Mouse (Mus musculus): Measurements from ENCODE around the gene Calr4. TPM values are rescaled to one million over a fixed set of nuclear protein-coding genes. Genes with fewer than 3 reads are reported as not detected.

The Calr4 gene
- polyA plus RNA-seq, 1 experiment from 2014 or later: 0.14 TPM

GRCm38 (mm10) chr4:109267452-109267851 is 33.2 kb downstream of the Calr4 start:
- DNase-seq (ENCODE audit: low spot score): no peak
- WGBS: 94% methylated on average over 3 of the region's 3 CpGs
- Histone ChIP-seq H3K4me1 (ENCODE audit: control insufficient read depth, insufficient read depth, low read length) (no peaks in the 10 kb centered on the region), H3K27ac (replicated peaks; ENCODE audit: low read depth, low read length) (no peak overlapping the region), H3K9me3 (replicated peaks; ENCODE audit: control insufficient read depth, low read length) (no peaks in the 10 kb centered on the region), H3K4me3 (ENCODE audit: low read depth, low read length) (no peak overlapping the region), H3K27me3 (ENCODE audit: control insufficient read depth, insufficient read depth, low read length) (no peaks in the 10 kb centered on the region), H3K36me3 (replicated peaks; ENCODE audit: control insufficient read depth, insufficient read depth, low read depth, low read length) (no peaks in the 10 kb centered on the region), H3K9ac (replicated peaks; ENCODE audit: low read length) (no peak overlapping the region), H3K4me2 (ENCODE audit: low read depth, low read length) (no peak overlapping the region)
- no peak for ATAC-seq (replicated peaks; ENCODE audit: insufficient number of reproducible peaks, low FRiP score, low TSS enrichment, low read depth)

GRCm38 (mm10) chr4:109268903-109269302 is 34.6 kb downstream of the Calr4 start:
- H3K4me1 ChIP-seq (ENCODE audit: control insufficient read depth, insufficient read depth, low read length): no peaks in the 10 kb centered on the region
- 84% methylated on average over 3 of the region's 3 CpGs for WGBS
- no peaks in the 10 kb centered on the region for H3K9me3 ChIP-seq (replicated peaks; ENCODE audit: control insufficient read depth, low read length)
- no peak overlapping the region for H3K4me2 ChIP-seq (ENCODE audit: low read depth, low read length)
- no peaks in the 10 kb centered on the region for H3K27me3 ChIP-seq (ENCODE audit: control insufficient read depth, insufficient read depth, low read length)
- ATAC-seq (replicated peaks; ENCODE audit: insufficient number of reproducible peaks, low FRiP score, low TSS enrichment, low read depth): no peak
- DNase-seq (ENCODE audit: low spot score): no peak
- H3K9ac ChIP-seq (replicated peaks; ENCODE audit: low read length): no peak overlapping the region
- H3K27ac ChIP-seq (replicated peaks; ENCODE audit: low read depth, low read length): no peak overlapping the region
- no peaks in the 10 kb centered on the region for H3K36me3 ChIP-seq (replicated peaks; ENCODE audit: control insufficient read depth, insufficient read depth, low read depth, low read length)
- H3K4me3 ChIP-seq (ENCODE audit: low read depth, low read length): no peak overlapping the region

- DNase-seq (ENCODE audit: low spot score) (no peak), ATAC-seq (replicated peaks; ENCODE audit: insufficient number of reproducible peaks, low FRiP score, low TSS enrichment, low read depth) (no peak)
- no peak overlapping the region for H3K27ac ChIP-seq (replicated peaks; ENCODE audit: low read depth, low read length)
- no peaks in the 10 kb centered on the region for H3K4me1 ChIP-seq (ENCODE audit: control insufficient read depth, insufficient read depth, low read length)
- no peaks in the 10 kb centered on the region for H3K9me3 ChIP-seq (replicated peaks; ENCODE audit: control insufficient read depth, low read length)
- no peak overlapping the region for H3K4me3 ChIP-seq (ENCODE audit: low read depth, low read length)
- H3K9ac ChIP-seq (replicated peaks; ENCODE audit: low read length): no peak overlapping the region
- 88% methylated on average over 4 of the region's 4 CpGs for WGBS
- no peaks in the 10 kb centered on the region for H3K27me3 ChIP-seq (ENCODE audit: control insufficient read depth, insufficient read depth, low read length)
- H3K4me2 ChIP-seq (ENCODE audit: low read depth, low read length): no peak overlapping the region
- H3K36me3 ChIP-seq (replicated peaks; ENCODE audit: control insufficient read depth, insufficient read depth, low read depth, low read length): no peaks in the 10 kb centered on the region
These were observed 37.5 kb downstream of the Calr4 start for GRCm38 (mm10) chr4:109271803-109272202.

GRCm38 (mm10) chr4:109273586-109274240 is 39.4 kb downstream of the Calr4 start:
- Histone ChIP-seq H3K9ac (replicated peaks; ENCODE audit: low read length) (no peak overlapping the region), H3K4me3 (ENCODE audit: low read depth, low read length) (no peak overlapping the region), H3K36me3 (replicated peaks; ENCODE audit: control insufficient read depth, insufficient read depth, low read depth, low read length) (no peaks in the 10 kb centered on the region), H3K27ac (replicated peaks; ENCODE audit: low read depth, low read length) (no peak overlapping the region), H3K27me3 (ENCODE audit: control insufficient read depth, insufficient read depth, low read length) (no peaks in the 10 kb centered on the region), H3K9me3 (replicated peaks; ENCODE audit: control insufficient read depth, low read length) (no peaks in the 10 kb centered on the region), H3K4me1 (ENCODE audit: control insufficient read depth, insufficient read depth, low read length) (no peaks in the 10 kb centered on the region), H3K4me2 (ENCODE audit: low read depth, low read length) (no peak overlapping the region)
- no peak for DNase-seq (ENCODE audit: low spot score)
- ATAC-seq (replicated peaks; ENCODE audit: insufficient number of reproducible peaks, low FRiP score, low TSS enrichment, low read depth): no peak
- WGBS: 94% methylated on average over 2 of the region's 2 CpGs

- no peaks in the 10 kb centered on the region for H3K4me1 ChIP-seq (ENCODE audit: control insufficient read depth, insufficient read depth, low read length)
- DNase-seq (ENCODE audit: low spot score) (peak; percentile 95), ATAC-seq (replicated peaks; ENCODE audit: insufficient number of reproducible peaks, low FRiP score, low TSS enrichment, low read depth) (peak; percentile 91)
- H3K27ac ChIP-seq (replicated peaks; ENCODE audit: low read depth, low read length): peak within 1 kb of the TSS; percentile 63
- H3K9ac ChIP-seq (replicated peaks; ENCODE audit: low read length): peak within 1 kb of the TSS; percentile 81
- peak within 1 kb of the TSS; percentile 89 for H3K4me3 ChIP-seq (ENCODE audit: low read depth, low read length)
- no peaks in the 10 kb centered on the region for H3K36me3 ChIP-seq (replicated peaks; ENCODE audit: control insufficient read depth, insufficient read depth, low read depth, low read length)
- 5% methylated on average over 31 of the region's 44 CpGs for WGBS
- no peaks in the 10 kb centered on the region for H3K27me3 ChIP-seq (ENCODE audit: control insufficient read depth, insufficient read depth, low read length)
- peak within 1 kb of the TSS; percentile 84 for H3K4me2 ChIP-seq (ENCODE audit: low read depth, low read length)
- H3K9me3 ChIP-seq (replicated peaks; ENCODE audit: control insufficient read depth, low read length): no peaks in the 10 kb centered on the region
These were observed 45.6 kb downstream of the Calr4 start, which contains the start of gene Eps15 for GRCm38 (mm10) chr4:109279689-109280458. Gene Eps15 (plus strand): TSS chr4:109280268.

- WGBS: under 1% methylated on average over 44 of the region's 85 CpGs
- peak overlapping the region; percentile 89 for H3K4me3 ChIP-seq (ENCODE audit: low read depth, low read length)
- H3K9me3 ChIP-seq (replicated peaks; ENCODE audit: control insufficient read depth, low read length): no peaks in the 10 kb centered on the region
- no peaks in the 10 kb centered on the region for H3K36me3 ChIP-seq (replicated peaks; ENCODE audit: control insufficient read depth, insufficient read depth, low read depth, low read length)
- H3K4me1 ChIP-seq (ENCODE audit: control insufficient read depth, insufficient read depth, low read length): no peaks in the 10 kb centered on the region
- peak overlapping the region; percentile 84 for H3K4me2 ChIP-seq (ENCODE audit: low read depth, low read length)
- peak overlapping the region; percentile 81 for H3K9ac ChIP-seq (replicated peaks; ENCODE audit: low read length)
- H3K27ac ChIP-seq (replicated peaks; ENCODE audit: low read depth, low read length): peak overlapping the region; percentile 63
- ATAC-seq (replicated peaks; ENCODE audit: insufficient number of reproducible peaks, low FRiP score, low TSS enrichment, low read depth) (peak; percentile 84), DNase-seq (ENCODE audit: low spot score) (no peak)
- H3K27me3 ChIP-seq (ENCODE audit: control insufficient read depth, insufficient read depth, low read length): no peaks in the 10 kb centered on the region
These were observed 46.3 kb downstream of the Calr4 start for GRCm38 (mm10) chr4:109280459-109281160.

- WGBS: 6% methylated on average over 4 of the region's 4 CpGs
- Histone ChIP-seq H3K27me3 (ENCODE audit: control insufficient read depth, insufficient read depth, low read length) (no peaks in the 10 kb centered on the region), H3K36me3 (replicated peaks; ENCODE audit: control insufficient read depth, insufficient read depth, low read depth, low read length) (no peaks in the 10 kb centered on the region), H3K4me3 (ENCODE audit: low read depth, low read length) (peak overlapping the region; percentile 89), H3K9ac (replicated peaks; ENCODE audit: low read length) (peak overlapping the region; percentile 81; the same call in 1 of the 2 replicates), H3K4me2 (ENCODE audit: low read depth, low read length) (peak overlapping the region; percentile 84), H3K4me1 (ENCODE audit: control insufficient read depth, insufficient read depth, low read length) (no peaks in the 10 kb centered on the region), H3K9me3 (replicated peaks; ENCODE audit: control insufficient read depth, low read length) (no peaks in the 10 kb centered on the region), H3K27ac (replicated peaks; ENCODE audit: low read depth, low read length) (no peak overlapping the region)
- DNase-seq (ENCODE audit: low spot score) (no peak), ATAC-seq (replicated peaks; ENCODE audit: insufficient number of reproducible peaks, low FRiP score, low TSS enrichment, low read depth) (no peak)
These were observed 46.9 kb downstream of the Calr4 start for GRCm38 (mm10) chr4:109281161-109281560.
